Mouse (Mus musculus) adrenal gland, postnatal 25 days (tissue): ENCODE data around the gene Spic. TPM values are rescaled to one million over a fixed set of nuclear protein-coding genes. Genes with fewer than 3 reads are reported as not detected.
A peak's percentile ranks its signal among the peaks of the same experiment; 100 is the strongest.
"Not testable (repeated sequence)": the region's sequence is repeated elsewhere in the genome, so short reads cannot be mapped to it uniquely, and the experiment has no call there.

Source experiments
- DNase-seq: peaks from one replicate; pipeline ENCODE4 v3.0.0; 2021; ENCODE audit warnings: mixed read lengths
- long read RNA-seq: library from polyadenylated mRNA; stranded (forward); transcript quantifications from one replicate; pipeline ENCODE4 v2.0.0, GENCODE M21; 2021
- total RNA-seq: library from RNA; stranded (reverse); gene quantifications from 2 replicates; pipeline ENCODE4 v1.2.3, GENCODE M21; 2021

The Spic gene
- total RNA-seq, result 2.4 and 2.5 TPM in 2 replicates
- long read RNA-seq, result 0 reads

GRCm38 (mm10) chr10:88684925-88685324, at the start of gene Spic:
Gene Spic (minus strand): TSS chr10:88685015.
- DNase-seq, result no peak

- DNase-seq, result no peak
These were observed 47.5 kb upstream of the Spic start for GRCm38 (mm10) chr10:88732309-88732622.

- no peak for DNase-seq
These were observed 46.9 kb upstream of the Spic start for GRCm38 (mm10) chr10:88731496-88732308.

GRCm38 (mm10) chr10:88730571-88731495, 46.0 kb upstream of the Spic start, which contains the start of gene Arl1:
Gene Arl1 (plus strand): TSS chr10:88730858.
- DNase-seq, result peak; percentile 96

- DNase-seq, result no peak
These were observed 43.4 kb upstream of the Spic start for GRCm38 (mm10) chr10:88728166-88728565.

- DNase-seq, result peak; percentile 32
These were observed 42.3 kb upstream of the Spic start for GRCm38 (mm10) chr10:88727128-88727527.

- peak; percentile 10 for DNase-seq
These were observed 40.5 kb upstream of the Spic start for GRCm38 (mm10) chr10:88725343-88725742.

GRCm38 (mm10) chr10:88719618-88720017, 34.8 kb upstream of the Spic start:
- no peak for DNase-seq

- DNase-seq, result no peak
These were observed 32.9 kb upstream of the Spic start for GRCm38 (mm10) chr10:88717756-88718025.

GRCm38 (mm10) chr10:88716986-88717755, 32.4 kb upstream of the Spic start:
- no peak for DNase-seq

GRCm38 (mm10) chr10:88715621-88716020, 30.8 kb upstream of the Spic start:
- DNase-seq, result no peak

GRCm38 (mm10) chr10:88714744-88715143, 29.9 kb upstream of the Spic start:
- DNase-seq, result no peak

- DNase-seq, result no peak
These were observed 27.5 kb upstream of the Spic start for GRCm38 (mm10) chr10:88712359-88712758.

- DNase-seq, result no peak
These were observed 24.1 kb upstream of the Spic start for GRCm38 (mm10) chr10:88708671-88709523.

GRCm38 (mm10) chr10:88700938-88701337, 16.1 kb upstream of the Spic start:
- no peak for DNase-seq

GRCm38 (mm10) chr10:88682904-88683563, 1.8 kb downstream of the Spic start:
- no peak for DNase-seq

- DNase-seq, result no peak
These were observed 12.0 kb downstream of the Spic start for GRCm38 (mm10) chr10:88672825-88673224.

GRCm38 (mm10) chr10:88672123-88672522, 12.7 kb downstream of the Spic start:
- DNase-seq, result no peak

GRCm38 (mm10) chr10:88669719-88670118, 15.1 kb downstream of the Spic start:
- DNase-seq, result peak; percentile 45

- DNase-seq, result not testable (repeated sequence)
These were observed 21.0 kb downstream of the Spic start for GRCm38 (mm10) chr10:88663856-88664255.

GRCm38 (mm10) chr10:88658918-88659317, 25.9 kb downstream of the Spic start:
- no peak for DNase-seq
